Mouse (Mus musculus) urinary bladder, adult 18-20 months (tissue): ENCODE measurements around the gene Slc16a6.

Experiments used
- DNase-seq, 2 experiments: peaks; one replicate each; pipeline ENCODE4 v3.0.0; 2022; ENCODE audit warnings: low spot score in 2 of 2, mixed read lengths in 2 of 2

The Slc16a6 gene

GRCm38 (mm10) chr11:109416709-109417420 lies 56.5 kb downstream of the Slc16a6 start:
- no peak for DNase-seq

- DNase-seq, result no peak
Observed at GRCm38 (mm10) chr11:109414802-109415201, 58.6 kb downstream of the Slc16a6 start.

- DNase-seq, result no peak
Observed at GRCm38 (mm10) chr11:109413617-109414016, 59.8 kb downstream of the Slc16a6 start, which contains the start of gene 9930022D16Rik. Gene 9930022D16Rik, plus strand, starts transcription at chr11:109413917.

GRCm38 (mm10) chr11:109410197-109410980 lies 63.0 kb downstream of the Slc16a6 start:
- no peak for DNase-seq

DNA sequence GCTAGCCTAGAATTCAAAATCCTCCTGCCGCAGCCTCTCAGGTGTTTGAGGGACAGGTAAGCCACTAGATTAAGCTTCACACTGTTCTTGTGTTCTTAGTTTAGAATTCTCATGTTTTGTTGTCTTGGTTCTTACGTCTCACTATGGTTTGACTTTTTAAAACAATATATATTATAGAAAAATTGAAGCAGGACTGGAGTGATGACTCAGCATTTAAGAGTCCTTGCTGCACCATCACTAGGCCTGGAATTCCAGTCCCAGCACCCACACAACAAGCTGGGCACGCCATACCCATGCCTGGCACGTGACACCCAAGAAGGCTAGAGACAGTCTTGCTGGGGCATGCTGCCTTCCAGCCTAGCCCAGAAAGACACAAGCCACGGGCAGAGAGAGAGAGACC lies 67.0 kb downstream of the Slc16a6 start:
- no peak for DNase-seq
